Mouse (Mus musculus) heart, embryonic 10.5 days (tissue): ENCODE data around the gene BC049715. TPM values are rescaled to one million over a fixed set of nuclear protein-coding genes. Genes with fewer than 3 reads are reported as not detected.

Experiments used
- DNase-seq: peaks from one replicate; pipeline ENCODE4 v3.0.0-alpha.2; 2017; ENCODE audit warnings: low spot score
- H3K27ac ChIP-seq: fragments of 300-500 bp; sonication (generic); 2 replicates; pipeline ENCODE4 v1.5.1; 2016; ENCODE audit warnings: mild to moderate bottlenecking
- H3K27me3 ChIP-seq: fragments of 300-500 bp; sonication (generic); 2 replicates; pipeline ENCODE4 v1.6.1; 2016; ENCODE audit warnings: mild to moderate bottlenecking; ENCODE audit not compliant: poor library complexity, insufficient read depth, severe bottlenecking
- H3K36me3 ChIP-seq: fragments of 300-500 bp; sonication (generic); 2 replicates; pipeline ENCODE4 v1.6.1; 2016; ENCODE audit warnings: mild to moderate bottlenecking, moderate library complexity
- H3K4me1 ChIP-seq: fragments of 300-500 bp; sonication (generic); 2 replicates; pipeline ENCODE4 v1.6.1; 2016; ENCODE audit warnings: mild to moderate bottlenecking
- H3K4me3 ChIP-seq: fragments of 300-500 bp; sonication (generic); 2 replicates; pipeline ENCODE4 v1.5.1; 2016; ENCODE audit warnings: mild to moderate bottlenecking, moderate library complexity
- H3K9me3 ChIP-seq: fragments of 300-500 bp; sonication (generic); 2 replicates; pipeline ENCODE4 v1.6.1; 2016; ENCODE audit warnings: mild to moderate bottlenecking, moderate library complexity
- WGBS: fragments of 180-500 bp; shearing (Covaris S2); methylation state at CpG from one replicate; pipeline ENCODE4 v1.1.7; 2016; 5-methylcytosine and 5-hydroxymethylcytosine counted together
- microRNA-seq: library from miRNA; unstranded; fragments of <30 nt; microRNA quantifications from one replicate; pipeline ENCODE4, GENCODE M21; 2017
- polyA plus RNA-seq: library from polyadenylated mRNA; unstranded; fragments of >200 nt; fragmentation: Nextera tagmentation; extraction: Ambion mirVana; gene quantifications from 2 replicates; pipeline ENCODE4 v1.2.1, GENCODE M21; 2016

Gene BC049715
- polyA plus RNA-seq, 1 experiment from 2014 or later = 2.4 TPM

GRCm38 (mm10) chr6:136889554-136889953 is 62.1 kb downstream of the BC049715 start:
- no peak overlapping the region for H3K27ac ChIP-seq
- H3K4me1 ChIP-seq = peaks cover 5% of the 10 kb centered on the region; the same call in 1 of the 2 replicates
- no peak for DNase-seq
- H3K4me3 ChIP-seq = no peak overlapping the region
- 88% methylated on average over 6 of the region's 6 CpGs for WGBS
- H3K36me3 ChIP-seq = no peaks in the 10 kb centered on the region
- H3K27me3 ChIP-seq = no peaks in the 10 kb centered on the region
- no peaks in the 10 kb centered on the region for H3K9me3 ChIP-seq

Small RNAs within 50 kb of the gene (microRNA-seq; reads per million reads assigned to microRNA genes)
- gene Gm44364 = not detected

Other genes starting within 250 kb of the BC049715 start
- gene Plbd1, start 165.7 kb upstream of the BC049715 start, polyA plus RNA-seq = 3.1 and 6.0 TPM in 2 replicates
- 0.10 TPM in 1 of 2 replicates, not detected in the other for gene Gucy2c, start 45.9 kb upstream of the BC049715 start, polyA plus RNA-seq
- 0.25 and 0.63 TPM in 2 replicates for gene Hist4h4, start 23.2 kb upstream of the BC049715 start, polyA plus RNA-seq
- 81.5 and 88.2 TPM in 2 replicates for gene H2afj, start 19.4 kb upstream of the BC049715 start, polyA plus RNA-seq
- gene Wbp11, start 607 bp downstream of the BC049715 start, polyA plus RNA-seq = 111 and 120 TPM in 2 replicates
- gene Smco3, start 7.8 kb downstream of the BC049715 start, polyA plus RNA-seq = not detected in 2 replicates
- 12.8 and 15.8 TPM in 2 replicates for gene Art4, start 30.1 kb downstream of the BC049715 start, polyA plus RNA-seq
- gene Mgp, start 48.2 kb downstream of the BC049715 start, polyA plus RNA-seq = 10.7 and 12.2 TPM in 2 replicates
- 0.55 and 0.73 TPM in 2 replicates for gene Erp27, start 94.6 kb downstream of the BC049715 start, polyA plus RNA-seq
- gene Pde6h, start 96.2 kb downstream of the BC049715 start, polyA plus RNA-seq = not detected in 2 replicates
- gene Arhgdib, start 114.3 kb downstream of the BC049715 start, polyA plus RNA-seq = 105 and 111 TPM in 2 replicates